Comparison of ENCODE assay signal across 12 mouse cellular contexts in the genomic region with DNA sequence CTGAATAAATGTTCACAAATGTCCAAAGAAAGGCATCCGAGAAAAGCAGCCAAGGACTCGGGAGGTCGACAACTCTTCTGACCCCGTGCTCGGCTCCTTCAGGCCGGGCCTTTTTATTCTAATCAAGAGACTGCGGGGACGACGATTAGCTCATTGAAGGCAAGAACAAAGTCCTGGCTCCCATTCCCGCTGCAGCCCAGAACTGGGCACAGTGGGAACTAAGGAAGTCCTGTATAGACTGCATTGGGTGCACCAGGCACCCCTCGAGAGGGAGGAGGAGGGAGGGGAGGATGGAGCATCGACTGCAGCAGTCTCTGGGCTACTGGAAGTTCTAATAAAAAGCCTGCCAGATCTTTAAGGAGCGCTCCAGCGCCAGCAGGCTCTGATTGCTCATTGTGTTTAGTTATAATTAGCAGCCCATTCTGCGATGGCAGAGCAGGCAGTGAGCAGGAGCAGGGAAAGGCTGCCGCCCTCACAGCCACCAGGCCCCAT. TPM values are rescaled to one million over a fixed set of nuclear protein-coding genes. Genes with fewer than 3 reads are reported as not detected.
DNase-seq lines count a peak whose midpoint lies in the region; ATAC-seq and TF ChIP-seq lines count a peak whose summit lies in the region.
"Had no signal": no experiment of that assay in that cellular context is flagged by ENCODE, and none has a peak within 500 bp of the region (broad histone marks: within the 10 kb centered on the region; RNA-seq: fewer than 3 reads in every experiment).

No protein-coding gene starts in this region.

- no peak overlapping the region for H3K9ac ChIP-seq in hindbrain, embryonic 14.5 days
- H3K9ac ChIP-seq in neural tube, embryonic 15.5 days (replicated peaks) = no peak overlapping the region
- H3K9ac ChIP-seq in liver, postnatal 0 days (replicated peaks) = no peak overlapping the region

- no peaks in the 10 kb centered on the region for H3K9me3 ChIP-seq in hindbrain, embryonic 14.5 days (ENCODE audit: control insufficient read depth, low read length)
- no peaks in the 10 kb centered on the region for H3K9me3 ChIP-seq in neural tube, embryonic 15.5 days (replicated peaks)
- H3K9me3 ChIP-seq in liver, postnatal 0 days (ENCODE audit: low read length) = no peaks in the 10 kb centered on the region

- peak; percentile 96 for ATAC-seq in frontal cortex, adult (ENCODE audit: low TSS enrichment)
- ATAC-seq in hindbrain, embryonic 14.5 days (ENCODE audit: low FRiP score) = peak; percentile 53; the same call in 1 of the 2 replicates
- ATAC-seq in neural tube, embryonic 15.5 days (ENCODE audit: low FRiP score) = no peak
- no peak for ATAC-seq in liver, postnatal 0 days

- TF ChIP-seq EP300 in liver, postnatal 0 days (IDR thresholded peaks at IDR 0.05; ENCODE audit: low read depth) = no peak

- no peaks in the 10 kb centered on the region for H3K27me3 ChIP-seq in hindbrain, embryonic 14.5 days (ENCODE audit: control insufficient read depth, insufficient read depth, low read length)
- no peaks in the 10 kb centered on the region for H3K27me3 ChIP-seq in neural tube, embryonic 15.5 days (replicated peaks)
- H3K27me3 ChIP-seq in liver, postnatal 0 days (ENCODE audit: insufficient read depth, low read length) = no peaks in the 10 kb centered on the region
- H3K27me3 ChIP-seq in thymus, adult 2 months (ENCODE audit: control insufficient read depth, insufficient read depth, low read length) = no peaks in the 10 kb centered on the region

- no peak for TF ChIP-seq POLR2A in thymus, adult 2 months (IDR thresholded peaks at IDR 0.05; ENCODE audit: control insufficient read depth, extremely low read depth, insufficient read depth, low read length, poor library complexity)

- no peaks in the 10 kb centered on the region for H3K36me3 ChIP-seq in hindbrain, embryonic 14.5 days (replicated peaks; ENCODE audit: control insufficient read depth, insufficient read depth)
- no peaks in the 10 kb centered on the region for H3K36me3 ChIP-seq in neural tube, embryonic 15.5 days
- no peaks in the 10 kb centered on the region for H3K36me3 ChIP-seq in liver, postnatal 0 days (replicated peaks; ENCODE audit: insufficient read depth, low read length)
- no peaks in the 10 kb centered on the region for H3K36me3 ChIP-seq in thymus, adult 2 months (ENCODE audit: control insufficient read depth, insufficient read depth, low read length)

- H3K4me1 ChIP-seq in hindbrain, embryonic 14.5 days (replicated peaks; ENCODE audit: control insufficient read depth, insufficient read depth, low read length) = peaks cover 9% of the 10 kb centered on the region; the same call in 1 of the 2 replicates
- peaks cover 10% of the 10 kb centered on the region for H3K4me1 ChIP-seq in neural tube, embryonic 15.5 days
- H3K4me1 ChIP-seq in liver, postnatal 0 days (ENCODE audit: insufficient read depth) = no peaks in the 10 kb centered on the region
- no peaks in the 10 kb centered on the region for H3K4me1 ChIP-seq in thymus, adult 2 months (replicated peaks; ENCODE audit: control insufficient read depth, insufficient read depth, low read length)

- WGBS in hindbrain, embryonic 14.5 days = 4% methylated on average over 16 of the region's 16 CpGs
- 11% methylated on average over 16 of the region's 16 CpGs for WGBS in neural tube, embryonic 15.5 days
- WGBS in liver, postnatal 0 days (ENCODE audit: insufficient replicate concordance) = 51% methylated on average over 16 of the region's 16 CpGs
- WGBS in thymus, adult 2 months = 87% methylated on average over 16 of the region's 16 CpGs

- no peak overlapping the region for H3K4me2 ChIP-seq in hindbrain, embryonic 14.5 days (replicated peaks)
- H3K4me2 ChIP-seq in neural tube, embryonic 15.5 days = 0 out of 2 replicates have a peak overlapping the region, but pooled peaks have one; percentile 5
- no peak overlapping the region for H3K4me2 ChIP-seq in liver, postnatal 0 days (ENCODE audit: low read depth, low read length)

- H3K27ac ChIP-seq in hindbrain, embryonic 14.5 days = no peak overlapping the region
- no peak overlapping the region for H3K27ac ChIP-seq in neural tube, embryonic 15.5 days (replicated peaks)
- no peak overlapping the region for H3K27ac ChIP-seq in liver, postnatal 0 days (ENCODE audit: low read depth)
- H3K27ac ChIP-seq in thymus, adult 2 months (ENCODE audit: control insufficient read depth, insufficient read depth, low read length) = no peak overlapping the region
- H3K27ac ChIP-seq: gastrocnemius, adult 2 months had no signal

- no peak for DNase-seq in frontal cortex, postnatal 14 days (ENCODE audit: low spot score in 2 of 2)
- peak; percentile 47 for DNase-seq in brain, embryonic 18.5 days (ENCODE audit: low read depth, low spot score)
- no peak for DNase-seq in hindbrain, embryonic 14.5 days (ENCODE audit: low spot score)
- DNase-seq in spleen, postnatal 10 days (ENCODE audit: low spot score in 2 of 2) = no peak
- no peak for DNase-seq in liver, postnatal 0 days
- no peak for DNase-seq in thymus, adult 2 months
- DNase-seq: cerebellum, postnatal 36 days; gastrocnemius, adult 2 months; kidney, adult 8-10 months; thymus, postnatal 4 days had no signal

- TF ChIP-seq CTCF in liver, postnatal 0 days (IDR thresholded peaks at IDR 0.05; ENCODE audit: low read depth) = no peak
- TF ChIP-seq CTCF in thymus, adult 2 months (IDR thresholded peaks at IDR 0.05; ENCODE audit: borderline replicate concordance, control insufficient read depth, extremely low read depth, insufficient read depth, low read length, poor library complexity) = no peak

- no peak overlapping the region for H3K4me3 ChIP-seq in hindbrain, embryonic 14.5 days (replicated peaks; ENCODE audit: low read length)
- H3K4me3 ChIP-seq in neural tube, embryonic 15.5 days (replicated peaks) = no peak overlapping the region
- H3K4me3 ChIP-seq in liver, postnatal 0 days (ENCODE audit: low read depth, low read length) = no peak overlapping the region
- no peak overlapping the region for H3K4me3 ChIP-seq in thymus, adult 2 months (ENCODE audit: control insufficient read depth, insufficient read depth, low read length)
- H3K4me3 ChIP-seq: gastrocnemius, adult 2 months had no signal

RNA-seq across cellular contexts. Expression of a gene that starts 18.9 kb away (rescaled TPM):
- polyA plus RNA-seq in hindbrain, embryonic 14.5 days (2014; fragmentation: Nextera tagmentation; extraction: Ambion mirVana) = 252 and 290 TPM in 2 replicates
- 183 and 211 TPM in 2 replicates for polyA plus RNA-seq in neural tube, embryonic 15.5 days (2015; fragmentation: Nextera tagmentation; extraction: Ambion mirVana)
- polyA plus RNA-seq in liver, postnatal 0 days (2015; fragmentation: Nextera tagmentation; extraction: Ambion mirVana) = 54.8 and 58.6 TPM in 2 replicates
- 247 and 358 TPM in 2 replicates for polyA plus RNA-seq in thymus, adult 2 months (2012; rRNA removed)

RNA-seq across cellular contexts. Expression of a gene that starts 39.8 kb away (rescaled TPM):
- polyA plus RNA-seq in hindbrain, embryonic 14.5 days (2014; fragmentation: Nextera tagmentation; extraction: Ambion mirVana) = 48.3 and 50.2 TPM in 2 replicates
- 35.0 and 39.1 TPM in 2 replicates for polyA plus RNA-seq in neural tube, embryonic 15.5 days (2015; fragmentation: Nextera tagmentation; extraction: Ambion mirVana)
- 6.3 TPM in 2 replicates for polyA plus RNA-seq in liver, postnatal 0 days (2015; fragmentation: Nextera tagmentation; extraction: Ambion mirVana)
- 35.4 and 35.9 TPM in 2 replicates for polyA plus RNA-seq in thymus, adult 2 months (2012; rRNA removed)

RNA-seq across cellular contexts. Expression of a gene that starts 40.9 kb away (rescaled TPM):
- 30.1 and 32.8 TPM in 2 replicates for polyA plus RNA-seq in hindbrain, embryonic 14.5 days (2014; fragmentation: Nextera tagmentation; extraction: Ambion mirVana)
- 57.6 and 76.0 TPM in 2 replicates for polyA plus RNA-seq in neural tube, embryonic 15.5 days (2015; fragmentation: Nextera tagmentation; extraction: Ambion mirVana)
- 10.5 and 11.0 TPM in 2 replicates for polyA plus RNA-seq in liver, postnatal 0 days (2015; fragmentation: Nextera tagmentation; extraction: Ambion mirVana)
- polyA plus RNA-seq in thymus, adult 2 months (2012; rRNA removed) = 60.7 and 69.7 TPM in 2 replicates

Comparison
In these comparisons a context has a peak if more than half of its experiments do, and no peak if none do; other contexts are left out.
1. ATAC-seq: peak in frontal cortex, adult (single experiment) and hindbrain, embryonic 14.5 days (single experiment); none in neural tube, embryonic 15.5 days (single experiment) and liver, postnatal 0 days (single experiment).